Mouse (Mus musculus) gastrocnemius, postnatal 14 days (tissue): Measurements from ENCODE around the gene Trmt13. TPM values are rescaled to one million over a fixed set of nuclear protein-coding genes. Genes with fewer than 3 reads are reported as not detected.
"Not testable (repeated sequence)": the region's sequence is repeated elsewhere in the genome, so short reads cannot be mapped to it uniquely, and the experiment has no call there.

Experiments used
- DNase-seq: peaks from one replicate; pipeline ENCODE4 v3.0.0; 2021; ENCODE audit warnings: mixed read lengths
- intact Hi-C: fragments of 180-260 bp; cut with DNase I; formaldehyde crosslinking; loops from one replicate; pipeline ENCODE4 v1.15.1; 2025; ENCODE audit warnings: low total_unique reads
- total RNA-seq, 2 experiments: library from RNA; stranded (reverse); gene quantifications; 2 replicates each; pipeline ENCODE4 v1.2.3; 2021

Trmt13 gene
- total RNA-seq, 2 experiments from 2014 or later = 4.7 to 5.3 TPM

GRCm38 (mm10) chr3:116577286-116577685 is 37.1 kb downstream of the Trmt13 start:
- intact Hi-C loops = no loop called here
- no peak for DNase-seq

- DNase-seq = no peak
- intact Hi-C loops = no loop called here
These were observed 43.8 kb downstream of the Trmt13 start for GRCm38 (mm10) chr3:116570628-116571027.

DNA sequence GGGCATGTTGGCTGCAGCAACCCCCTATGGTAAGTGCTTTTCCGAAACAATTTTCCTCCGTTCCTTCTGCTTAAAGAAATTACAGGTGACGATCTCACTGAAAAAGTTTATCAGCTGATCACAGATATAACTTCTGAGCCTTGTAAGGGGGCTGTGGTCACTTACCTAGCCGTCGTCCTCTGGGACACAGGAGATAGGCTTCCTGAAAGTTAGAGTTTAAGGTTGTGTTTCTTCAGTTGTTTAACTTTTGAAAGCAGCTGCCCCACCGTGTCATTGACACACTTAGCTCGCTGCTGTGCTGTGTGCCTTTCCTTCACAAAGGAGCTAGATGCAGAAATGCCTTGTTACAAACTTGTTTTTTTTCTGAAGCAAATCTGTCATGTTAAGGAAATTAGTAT is 51.3 kb downstream of the Trmt13 start:
- intact Hi-C loops = no loop called here
- no peak for DNase-seq

- intact Hi-C loops = no loop called here
- DNase-seq = no peak
These were observed 51.8 kb downstream of the Trmt13 start, which contains the start of gene Lrrc39 for GRCm38 (mm10) chr3:116562408-116563094. Gene Lrrc39, plus strand, starts transcription at chr3:116562973.

DNA sequence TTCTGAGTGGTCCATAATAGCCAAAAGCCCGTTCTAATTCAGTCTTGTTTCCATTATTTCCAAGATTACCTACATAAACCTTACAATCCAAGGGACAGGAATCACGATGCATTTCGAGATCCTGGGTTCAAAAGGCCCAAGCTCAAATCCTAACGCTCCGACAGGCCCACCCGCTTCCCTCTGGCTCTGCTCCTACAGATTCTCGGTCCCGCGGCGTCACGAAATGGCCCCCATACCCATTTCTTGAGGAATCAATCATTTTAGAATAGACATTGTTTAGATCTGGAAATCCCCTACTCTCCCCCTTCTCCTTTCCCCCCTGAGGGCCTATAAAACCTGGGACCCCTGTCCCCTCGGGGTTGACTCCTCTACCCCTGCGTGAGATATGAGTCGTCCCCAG is 53.1 kb downstream of the Trmt13 start:
- intact Hi-C loops, DNase-seq: not testable (repeated sequence)

GRCm38 (mm10) chr3:116551362-116551761 is 63.0 kb downstream of the Trmt13 start:
- intact Hi-C loops = no loop called here
- no peak for DNase-seq

GRCm38 (mm10) chr3:116547430-116547829 is 67.0 kb downstream of the Trmt13 start:
- intact Hi-C loops = no loop called here

DNA sequence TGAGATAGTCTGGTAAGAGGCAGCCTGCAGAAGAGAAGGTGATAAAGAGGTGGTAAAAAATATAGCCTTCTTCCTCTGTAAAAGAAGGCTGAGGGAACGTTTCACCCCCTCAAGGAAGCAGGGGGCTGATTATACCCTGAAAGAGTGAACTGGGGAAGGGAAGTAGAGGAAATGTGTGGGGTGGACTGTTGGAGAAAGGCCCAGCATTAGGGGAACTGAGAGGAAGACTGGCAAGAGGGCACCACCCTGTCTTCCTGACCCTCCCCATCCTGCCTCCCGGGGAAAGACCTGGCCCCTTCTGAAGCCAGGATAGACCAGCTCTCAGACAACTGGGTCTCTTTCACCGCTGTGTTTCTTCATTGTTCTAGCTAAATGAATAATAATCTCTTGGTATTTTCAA is 71.9 kb downstream of the Trmt13 start:
- DNase-seq = no peak
- intact Hi-C loops = no loop called here

More at GRCm38 (mm10) chr3:116547430-116547829, 67.0 kb downstream of the Trmt13 start:
- no peak for DNase-seq

- intact Hi-C loops = no loop called here
- DNase-seq = no peak
These were observed 72.3 kb downstream of the Trmt13 start for GRCm38 (mm10) chr3:116542070-116542469.

- no peak for DNase-seq
- intact Hi-C loops = no loop called here
These were observed 77.2 kb downstream of the Trmt13 start for GRCm38 (mm10) chr3:116537200-116537573.

DNA sequence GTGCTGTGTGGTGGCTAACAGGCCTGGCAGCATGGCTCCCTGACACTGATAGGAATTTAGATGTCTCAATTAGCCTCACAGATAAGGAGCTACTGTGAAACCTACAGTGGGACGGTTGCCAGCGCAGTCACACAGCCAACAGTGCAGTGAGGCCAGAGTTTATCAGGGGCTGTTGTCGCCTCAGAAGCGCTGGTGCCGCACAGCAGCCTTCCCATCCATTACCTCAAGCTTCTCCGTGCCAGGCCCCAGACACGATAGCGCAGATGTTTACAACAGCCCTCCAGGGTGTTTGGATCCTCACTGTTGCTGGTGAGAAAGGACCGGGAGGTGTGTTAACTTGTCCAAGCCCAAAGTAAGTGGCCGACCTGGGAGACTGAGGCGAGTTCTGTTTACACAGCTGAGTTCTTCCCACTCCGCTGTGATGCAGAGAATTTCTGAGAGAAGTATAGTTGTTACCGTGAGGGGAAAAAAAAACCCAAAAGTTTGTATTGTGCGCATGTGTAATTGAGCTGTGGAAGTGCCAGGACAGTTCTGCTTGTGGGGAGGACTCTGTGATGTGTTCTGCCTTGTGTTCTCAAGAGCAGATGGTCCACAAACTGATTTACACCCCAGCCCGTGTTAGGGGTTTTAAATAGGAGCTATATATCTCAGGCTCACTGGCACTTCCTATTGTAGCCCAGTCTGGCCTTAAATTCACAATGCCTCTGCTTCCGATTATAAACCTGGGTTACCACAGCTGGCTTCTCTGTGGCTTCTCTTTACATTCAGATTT is 77.8 kb downstream of the Trmt13 start:
- intact Hi-C loops = no loop called here
- DNase-seq = no peak

Other genes with a start within 250 kb of the Trmt13 start
- gene Cdc14a, start 190.6 kb downstream of the Trmt13 start, total RNA-seq = 10 to 100 TPM; 17.0 to 23.9 TPM
- 10 to 100 TPM; 23.2 to 24.3 TPM for gene Rtca, start 106.4 kb downstream of the Trmt13 start, total RNA-seq
- 10 to 100 TPM; 26.7 to 28.3 TPM for gene Dbt, start 101.5 kb downstream of the Trmt13 start, total RNA-seq
- gene Lrrc39, start 51.6 kb downstream of the Trmt13 start, total RNA-seq = 10 to 100 TPM; 39.2 to 42.1 TPM
- gene Sass6, start 19.6 kb downstream of the Trmt13 start, total RNA-seq = 1 to 10 TPM; 3.0 to 3.4 TPM
- gene Mfsd14a, start 48.1 kb upstream of the Trmt13 start, total RNA-seq = 10 to 100 TPM; 13.4 to 14.3 TPM
- gene Gm43191, start 66.7 kb upstream of the Trmt13 start, total RNA-seq = not detected
- 1 to 10 TPM; 8.2 to 8.9 TPM for gene Slc35a3, start 98.2 kb upstream of the Trmt13 start, total RNA-seq
- gene Agl, start 193.6 kb upstream of the Trmt13 start, total RNA-seq = 100 to 1,000 TPM; 546 to 661 TPM
- gene Frrs1, start 244.9 kb upstream of the Trmt13 start, total RNA-seq = 1 to 10 TPM; 2.1 to 2.3 TPM